Mouse (Mus musculus) midbrain, embryonic 14.5 days (tissue): ENCODE data around the gene Lamb2. TPM values are rescaled to one million over a fixed set of nuclear protein-coding genes. Genes with fewer than 3 reads are reported as not detected.

Experiments
- polyA plus RNA-seq: library from polyadenylated mRNA; unstranded; fragments of >200 nt; fragmentation: Nextera tagmentation; extraction: Ambion mirVana; gene quantifications from 2 replicates; pipeline ENCODE4 v1.2.1, GENCODE M21; 2014

The Lamb2 gene
- polyA plus RNA-seq, 1 experiment from 2014 or later = 15.9 TPM

Other genes with a start within 250 kb of the Lamb2 start
- 49.3 and 64.2 TPM in 2 replicates for gene Dag1, start 215.8 kb upstream of the Lamb2 start, polyA plus RNA-seq
- 138 and 157 TPM in 2 replicates for gene Nicn1, start 189.3 kb upstream of the Lamb2 start, polyA plus RNA-seq
- 23.2 and 23.5 TPM in 2 replicates for gene Amt, start 182.9 kb upstream of the Lamb2 start, polyA plus RNA-seq
- gene Rhoa, start 173.6 kb upstream of the Lamb2 start, polyA plus RNA-seq = 217 and 224 TPM in 2 replicates
- 52.3 and 56.3 TPM in 2 replicates for gene Tcta, start 173.6 kb upstream of the Lamb2 start, polyA plus RNA-seq
- gene Gpx1, start 140.8 kb upstream of the Lamb2 start, polyA plus RNA-seq = 476 and 480 TPM in 2 replicates
- gene Usp4, start 131.9 kb upstream of the Lamb2 start, polyA plus RNA-seq = 113 and 144 TPM in 2 replicates
- 1.6 and 2.7 TPM in 2 replicates for gene 1700102P08Rik, start 86.9 kb upstream of the Lamb2 start, polyA plus RNA-seq
- gene Ccdc36, start 51.3 kb upstream of the Lamb2 start, polyA plus RNA-seq = 0.98 and 1.4 TPM in 2 replicates
- gene BC048562, start 43.3 kb upstream of the Lamb2 start, polyA plus RNA-seq = not detected in 2 replicates
- 48.8 and 58.2 TPM in 2 replicates for gene Ccdc71, start 19.2 kb upstream of the Lamb2 start, polyA plus RNA-seq
- gene Klhdc8b, start 18.2 kb upstream of the Lamb2 start, polyA plus RNA-seq = 59.3 and 61.2 TPM in 2 replicates
- gene Usp19, start 10.9 kb downstream of the Lamb2 start, polyA plus RNA-seq = 64.3 and 72.5 TPM in 2 replicates
- gene Qars, start 28.0 kb downstream of the Lamb2 start, polyA plus RNA-seq = 61.8 and 70.8 TPM in 2 replicates
- gene Qrich1, start 37.1 kb downstream of the Lamb2 start, polyA plus RNA-seq = 119 and 146 TPM in 2 replicates
- 99.3 and 107 TPM in 2 replicates for gene Impdh2, start 80.5 kb downstream of the Lamb2 start, polyA plus RNA-seq
- 76.7 and 86.2 TPM in 2 replicates for gene Ndufaf3, start 87.7 kb downstream of the Lamb2 start, polyA plus RNA-seq
- 263 and 271 TPM in 2 replicates for gene Dalrd3, start 90.2 kb downstream of the Lamb2 start, polyA plus RNA-seq
- 273 and 274 TPM in 2 replicates for gene Wdr6, start 99.0 kb downstream of the Lamb2 start, polyA plus RNA-seq
- 27.0 and 30.5 TPM in 2 replicates for gene P4htm, start 117.9 kb downstream of the Lamb2 start, polyA plus RNA-seq
- gene Arih2, start 169.7 kb downstream of the Lamb2 start, polyA plus RNA-seq = 37.6 and 45.3 TPM in 2 replicates
- gene Slc25a20, start 182.4 kb downstream of the Lamb2 start, polyA plus RNA-seq = 26.8 and 33.8 TPM in 2 replicates
- gene Prkar2a, start 209.6 kb downstream of the Lamb2 start, polyA plus RNA-seq = 53.8 and 68.1 TPM in 2 replicates